Mouse (Mus musculus): Measurements from ENCODE around the gene Rad9a.

The Rad9a gene

GRCm38 (mm10) chr19:4163543-4163887 lies 37.9 kb downstream of the Rad9a start:
- no peak for DNase-seq (ENCODE audit: low spot score)

GRCm38 (mm10) chr19:4162646-4163542 lies 38.6 kb downstream of the Rad9a start, which contains the start of gene Rps6kb2:
Rps6kb2 (minus strand) TSS chr19:4163354.
- DNase-seq (ENCODE audit: low spot score) = peak; percentile 93

- DNase-seq (ENCODE audit: low spot score) = no peak
Observed at GRCm38 (mm10) chr19:4159049-4159448, 42.4 kb downstream of the Rad9a start.

- no peak for DNase-seq (ENCODE audit: low spot score)
Observed at GRCm38 (mm10) chr19:4156771-4157170, 44.7 kb downstream of the Rad9a start.

GRCm38 (mm10) chr19:4156073-4156579 lies 45.3 kb downstream of the Rad9a start:
- no peak for DNase-seq (ENCODE audit: low spot score)

GRCm38 (mm10) chr19:4155223-4156072 lies 46.0 kb downstream of the Rad9a start:
- no peak for DNase-seq (ENCODE audit: low spot score)

- no peak for DNase-seq (ENCODE audit: low spot score)
Observed at GRCm38 (mm10) chr19:4154437-4155222, 46.8 kb downstream of the Rad9a start.

- DNase-seq (ENCODE audit: low spot score) = no peak
Observed at GRCm38 (mm10) chr19:4153232-4153654, 48.2 kb downstream of the Rad9a start, which contains the start of gene Ptprcap. Ptprcap (plus strand) TSS chr19:4153604.

- DNase-seq (ENCODE audit: low spot score) = no peak
Observed at GRCm38 (mm10) chr19:4152445-4153231, 48.8 kb downstream of the Rad9a start.

GRCm38 (mm10) chr19:4151898-4152297 lies 49.6 kb downstream of the Rad9a start:
- no peak for DNase-seq (ENCODE audit: low spot score)

- no peak for DNase-seq (ENCODE audit: low spot score)
Observed at GRCm38 (mm10) chr19:4151488-4151860, 50.0 kb downstream of the Rad9a start.

- no peak for DNase-seq (ENCODE audit: low spot score)
Observed at GRCm38 (mm10) chr19:4150567-4151487, 50.6 kb downstream of the Rad9a start.

- no peak for DNase-seq (ENCODE audit: low spot score)
Observed at GRCm38 (mm10) chr19:4149764-4150461, 51.5 kb downstream of the Rad9a start.

GRCm38 (mm10) chr19:4149283-4149682 lies 52.2 kb downstream of the Rad9a start:
- DNase-seq (ENCODE audit: low spot score) = no peak

- no peak for DNase-seq (ENCODE audit: low spot score)
Observed at GRCm38 (mm10) chr19:4148819-4149218, 52.6 kb downstream of the Rad9a start.

- DNase-seq (ENCODE audit: low spot score) = peak; percentile 95
Observed at GRCm38 (mm10) chr19:4148491-4148806, 53.0 kb downstream of the Rad9a start, which contains the start of gene Coro1b. Coro1b (plus strand) TSS chr19:4148619.

- DNase-seq (ENCODE audit: low spot score) = no peak
Observed at GRCm38 (mm10) chr19:4147782-4148490, 53.5 kb downstream of the Rad9a start.

- DNase-seq (ENCODE audit: low spot score) = no peak
Observed at GRCm38 (mm10) chr19:4147022-4147405, 54.4 kb downstream of the Rad9a start.

Measured in ovary, adult 18-20 months (tissue).